Mouse (Mus musculus) skeletal muscle tissue, adult 2 months (tissue): ENCODE results near the gene Gm17428.
A peak's percentile ranks its signal among the peaks of the same experiment; 100 is the strongest.

Experiments used
- DNase-seq: peaks from one replicate; pipeline ENCODE4 v3.0.0-alpha.2; 2012; ENCODE audit warnings: low read depth, low spot score

Gene Gm17428

DNA sequence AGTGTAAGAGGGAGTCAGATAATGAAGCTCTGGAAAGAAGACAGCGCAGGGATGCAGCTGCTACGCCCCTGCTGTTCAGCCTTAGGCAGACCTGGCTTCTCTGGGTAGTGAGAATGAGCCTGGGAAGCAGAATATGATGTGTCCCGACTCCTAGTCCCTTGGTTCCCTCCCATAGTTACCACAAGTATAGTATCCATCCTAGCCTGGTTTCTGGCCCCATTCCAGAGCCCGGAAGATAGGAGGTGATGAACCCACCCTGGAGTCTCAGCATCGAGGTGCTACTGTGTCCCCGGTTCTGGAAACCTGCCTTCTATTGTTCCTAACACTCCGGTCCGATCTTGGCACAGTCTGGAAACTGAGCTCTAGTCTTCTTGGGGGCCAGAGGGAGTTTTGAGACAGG is 31.7 kb downstream of the Gm17428 start:
- no peak for DNase-seq

DNA sequence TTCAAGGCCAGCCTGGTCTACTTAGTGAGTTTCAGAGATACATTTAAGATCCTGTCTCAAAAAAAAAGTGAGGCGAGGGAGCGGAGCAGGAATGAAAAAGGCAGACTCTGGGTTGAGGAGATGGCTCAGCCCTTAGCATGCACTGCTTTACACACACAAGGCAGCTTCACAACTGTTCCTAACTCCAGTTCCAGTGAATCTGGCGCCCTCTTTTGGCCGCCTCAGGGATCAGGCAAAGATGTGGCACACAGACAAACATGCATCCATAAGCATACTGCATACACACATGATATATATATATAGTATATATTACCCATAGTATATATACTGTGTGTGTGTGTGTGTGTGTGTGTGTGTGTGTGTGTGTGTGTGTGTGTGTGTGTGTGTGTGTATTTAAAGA is 34.4 kb downstream of the Gm17428 start:
- no peak for DNase-seq

DNA sequence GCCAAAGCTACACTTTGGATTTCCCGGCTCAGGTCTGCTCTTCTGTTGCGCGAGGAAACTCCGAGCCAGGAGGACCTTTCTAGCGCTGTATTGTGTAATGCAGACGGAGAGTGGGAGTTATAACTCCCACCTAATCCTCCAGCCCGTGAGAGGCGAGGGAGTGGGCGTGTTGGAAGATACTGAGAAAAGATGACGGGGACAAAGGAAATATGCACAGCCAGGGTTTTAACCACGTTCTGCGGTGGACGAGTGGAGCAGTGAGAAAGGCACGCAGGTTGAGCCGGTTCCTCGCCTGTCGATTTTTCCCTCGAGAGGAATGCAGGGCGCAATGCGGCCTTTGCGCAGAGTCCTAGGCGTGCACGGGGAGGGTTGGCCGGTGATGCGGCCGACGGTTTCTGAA is 37.9 kb downstream of the Gm17428 start:
- DNase-seq = no peak

DNA sequence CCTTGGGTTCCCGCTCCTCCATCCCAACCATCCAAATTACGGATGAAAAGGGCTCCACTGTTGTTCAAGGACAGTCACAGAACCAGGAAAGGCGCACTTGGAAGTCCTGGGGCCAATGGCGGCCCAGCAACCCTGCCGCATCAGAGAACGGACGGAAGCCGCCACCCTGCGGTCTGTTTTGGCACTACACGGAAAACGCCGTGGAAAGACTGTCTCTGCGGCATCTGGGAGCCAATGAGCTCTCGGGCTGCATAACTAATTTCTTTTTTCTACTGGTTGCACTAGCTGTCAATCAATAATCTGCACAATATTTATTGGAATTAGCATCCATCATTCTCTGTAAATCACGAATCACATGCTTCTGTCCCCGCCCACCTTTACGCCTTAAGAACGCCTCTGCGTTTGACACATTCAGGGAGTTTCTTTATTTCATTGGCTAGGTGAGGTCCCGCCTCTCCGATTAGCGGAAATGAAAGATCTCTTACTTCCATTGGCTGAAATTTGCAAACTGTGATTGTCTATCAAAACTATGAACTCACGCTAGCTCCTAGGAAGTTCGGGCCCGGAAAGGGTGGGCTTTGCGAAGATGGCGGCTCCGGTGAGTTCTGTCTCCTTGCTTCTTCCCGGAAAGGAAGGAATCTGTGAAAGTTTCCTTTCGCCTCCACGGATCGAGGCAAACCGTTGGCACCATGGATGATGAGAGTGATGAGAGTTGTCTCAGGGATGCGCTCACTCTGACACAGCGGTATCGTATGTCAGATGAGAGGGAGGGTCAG is 38.4 kb downstream of the Gm17428 start, which contains the start of gene Ngdn:
Gene Ngdn (plus strand): TSS at position 464 of the 776 bp plus-strand sequence.
- DNase-seq = peak; percentile 99

DNA sequence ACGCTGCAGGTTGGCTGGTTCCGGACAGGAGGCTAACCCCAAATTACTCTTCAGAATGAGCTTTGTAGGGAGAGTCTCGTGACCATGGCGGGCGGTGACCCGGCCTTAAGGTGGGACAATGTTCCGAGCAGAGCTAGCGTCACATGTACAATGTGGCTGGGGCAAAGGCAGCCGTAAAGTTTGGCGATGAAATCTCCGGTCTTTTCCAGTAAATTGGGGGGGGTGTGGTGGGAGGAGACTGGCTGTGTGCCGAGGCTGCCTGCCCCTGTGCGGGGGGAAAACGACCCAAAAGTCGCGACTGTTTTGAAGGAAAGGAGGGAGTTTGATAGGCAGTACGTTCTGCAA is 39.0 kb downstream of the Gm17428 start:
- peak; percentile 18 for DNase-seq

DNA sequence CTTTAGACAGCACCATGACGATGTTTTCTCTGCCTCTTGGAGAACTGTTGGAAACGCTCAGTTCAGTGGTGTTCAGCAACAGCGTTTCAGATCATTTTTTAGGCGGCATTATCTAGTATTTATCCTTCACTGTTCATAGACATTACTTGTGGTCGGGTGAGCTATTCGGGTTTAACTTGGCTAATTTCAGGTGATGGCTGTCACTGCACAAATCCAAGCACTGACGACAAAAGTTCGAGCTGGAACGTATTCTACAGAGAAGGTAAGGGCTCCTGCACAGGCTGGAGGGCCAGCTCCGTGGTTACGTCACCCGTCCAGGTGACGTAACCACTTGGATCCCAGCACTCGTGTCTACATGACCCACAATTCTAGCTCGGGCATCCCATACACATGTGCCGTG is 40.1 kb downstream of the Gm17428 start:
- no peak for DNase-seq

DNA sequence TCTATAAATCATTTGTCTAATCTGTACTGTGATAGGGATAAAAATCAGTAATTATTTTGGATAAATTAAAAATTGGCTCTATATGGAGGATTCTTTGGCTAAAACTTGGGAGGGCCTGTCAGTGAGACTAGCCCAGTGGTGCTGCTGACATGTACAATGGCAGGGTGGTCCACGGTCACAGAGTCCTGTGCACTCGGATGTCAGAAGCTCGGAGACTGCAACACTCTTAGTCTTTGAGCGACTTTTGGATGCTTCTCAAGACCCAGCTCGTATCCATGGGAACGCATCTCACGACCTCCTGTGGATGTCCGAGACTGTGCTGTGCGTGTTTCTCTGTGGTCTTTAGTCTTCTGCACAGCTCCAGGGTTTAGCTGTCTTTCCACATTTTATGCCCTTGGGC is 43.7 kb downstream of the Gm17428 start:
- DNase-seq = no peak

DNA sequence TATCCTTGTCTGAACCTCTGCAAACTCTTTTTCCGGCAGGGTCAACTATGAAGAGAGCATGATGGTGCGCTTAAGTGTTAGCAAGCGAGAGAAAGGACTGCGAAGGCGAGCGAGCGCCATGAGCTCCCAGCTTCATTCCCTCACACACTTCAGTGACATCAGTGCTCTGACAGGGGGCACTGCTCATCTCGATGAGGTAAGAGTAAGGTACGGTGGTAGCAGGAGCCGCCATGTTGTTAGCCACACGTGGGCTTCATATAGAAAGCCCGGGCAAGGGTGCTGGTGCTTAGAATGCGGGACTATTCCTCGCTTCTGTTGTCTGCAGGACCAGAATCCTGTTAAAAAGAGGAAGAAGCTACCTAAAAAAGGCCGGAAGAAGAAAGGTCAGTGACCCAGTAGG is 46.3 kb downstream of the Gm17428 start:
- DNase-seq = no peak

DNA sequence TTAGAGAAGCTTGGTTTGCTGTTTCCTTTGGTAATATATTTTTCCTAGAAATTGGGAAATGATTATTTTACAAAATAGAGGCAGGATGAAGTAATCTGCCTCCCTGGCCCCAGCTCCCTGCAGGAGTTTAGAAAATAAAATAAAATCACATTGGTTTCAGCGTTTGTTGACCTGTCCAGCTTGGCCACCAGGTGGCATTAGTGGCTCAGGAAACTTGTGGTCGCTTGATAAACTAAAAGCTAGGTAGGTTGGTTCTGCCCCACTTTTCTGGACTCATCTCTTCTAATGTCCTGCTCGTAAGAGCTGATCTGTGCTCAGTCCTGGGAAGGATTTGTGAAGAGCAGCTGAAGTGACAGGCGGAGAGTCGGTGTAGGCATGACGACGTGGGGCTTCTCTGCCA is 47.5 kb downstream of the Gm17428 start:
- peak; percentile 17 for DNase-seq

DNA sequence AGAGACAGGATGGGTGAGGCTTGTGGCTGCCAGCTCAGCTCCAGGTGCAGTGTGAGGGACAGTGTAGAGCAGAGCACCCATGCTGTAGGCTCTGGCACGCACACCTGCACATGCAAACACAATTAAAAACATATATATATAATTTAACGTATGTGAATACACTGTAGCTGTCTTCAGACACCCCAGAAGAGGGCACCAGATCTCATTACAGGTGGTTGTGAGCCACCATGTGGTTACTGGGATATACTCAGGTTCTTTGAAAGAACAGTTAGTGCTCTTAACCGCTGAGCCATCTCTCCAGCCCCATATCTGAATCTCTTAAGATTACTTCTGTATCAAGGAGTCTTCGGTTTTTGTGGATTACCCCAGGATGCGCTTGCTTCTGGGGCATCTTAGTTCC is 48.8 kb downstream of the Gm17428 start:
- DNase-seq = no peak
